Mouse (Mus musculus) retina, postnatal 1 day (tissue): ENCODE results near the gene Cacul1.
A peak's percentile ranks its signal among the peaks of the same experiment; 100 is the strongest.
"Not testable (repeated sequence)": the region's sequence is repeated elsewhere in the genome, so short reads cannot be mapped to it uniquely, and the experiment has no call there.

Experiments used
- DNase-seq: peaks from one replicate; pipeline ENCODE4 v3.0.0-alpha.2; 2012

The Cacul1 gene

DNA sequence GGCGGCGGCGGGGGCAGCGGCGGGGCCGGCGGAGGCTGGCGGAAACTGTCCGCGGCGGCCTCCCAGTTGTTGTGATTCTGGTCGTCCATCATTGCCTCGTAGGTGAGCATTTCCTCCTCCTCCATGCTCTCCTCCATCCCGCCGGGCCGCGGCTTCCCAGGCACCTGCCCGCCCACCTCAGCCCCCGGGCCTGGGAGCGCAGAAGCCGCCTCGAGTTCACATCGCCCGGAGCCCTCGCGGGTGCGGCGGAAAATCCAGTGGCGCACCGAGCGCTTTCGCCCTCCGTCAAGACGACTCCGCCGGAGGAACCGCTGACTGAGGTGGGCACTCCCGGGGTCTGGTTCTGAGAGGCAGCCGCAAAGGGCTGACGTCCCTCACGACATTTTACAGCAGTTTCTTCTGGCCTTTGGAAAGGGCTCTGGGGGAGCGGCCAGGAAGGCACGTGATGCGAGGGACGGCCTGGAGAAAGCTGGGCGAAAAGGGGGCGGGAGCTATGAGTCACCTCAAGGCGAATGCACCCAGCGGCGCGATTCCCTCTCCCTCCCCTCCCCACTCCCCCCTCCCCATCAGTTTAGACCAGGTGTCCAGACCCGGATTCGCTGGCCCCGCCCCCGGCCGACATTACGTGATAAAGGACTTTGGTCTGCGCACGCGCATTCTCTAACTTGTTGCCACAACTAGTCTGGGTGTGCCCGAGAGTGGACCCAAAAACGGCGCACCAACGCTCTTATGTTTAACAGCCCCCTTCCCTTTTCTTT lies at the start of gene Cacul1:
Gene Cacul1, minus strand, starts transcription at position 444 of the 758 bp plus-strand sequence.
- peak; percentile 99 for DNase-seq

DNA sequence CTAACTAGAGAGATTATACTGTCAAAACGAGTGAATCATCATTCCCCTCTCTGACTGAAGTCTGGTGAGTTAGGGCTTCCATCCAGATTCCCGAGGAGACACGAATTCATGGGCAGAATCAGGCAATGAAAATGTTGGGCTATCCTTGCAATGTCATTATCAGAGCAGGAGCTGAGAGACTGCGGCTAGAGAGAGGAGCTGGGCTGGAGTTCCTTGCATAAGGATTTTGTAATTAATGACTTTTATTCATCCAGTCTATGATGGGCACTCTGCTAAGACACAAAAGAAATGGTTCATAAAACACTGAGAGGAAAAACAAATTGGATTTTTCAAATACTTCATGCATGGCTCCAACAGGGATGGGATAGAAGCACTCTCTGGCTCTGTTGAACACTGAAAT lies 38.6 kb upstream of the Cacul1 start:
- no peak for DNase-seq

DNA sequence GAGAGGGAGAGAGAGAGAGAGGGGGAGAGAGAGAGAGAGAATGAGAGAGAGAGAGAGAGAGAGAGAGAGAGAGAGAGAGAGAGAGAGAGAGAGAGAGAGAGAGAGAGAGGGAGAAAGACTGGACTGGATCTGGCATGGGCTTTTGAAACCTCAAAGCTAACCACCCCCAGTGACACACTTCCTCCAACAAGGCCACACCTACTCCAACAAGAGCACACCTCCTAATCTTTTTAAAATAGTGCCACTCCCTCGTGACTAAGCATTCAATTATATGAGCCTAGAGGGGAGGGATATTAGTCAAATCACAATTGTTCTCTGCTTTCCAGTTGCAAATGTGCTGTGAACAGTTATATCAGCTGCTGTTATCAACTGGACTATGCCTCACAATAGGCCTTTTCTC lies 36.2 kb upstream of the Cacul1 start:
- no peak for DNase-seq

DNA sequence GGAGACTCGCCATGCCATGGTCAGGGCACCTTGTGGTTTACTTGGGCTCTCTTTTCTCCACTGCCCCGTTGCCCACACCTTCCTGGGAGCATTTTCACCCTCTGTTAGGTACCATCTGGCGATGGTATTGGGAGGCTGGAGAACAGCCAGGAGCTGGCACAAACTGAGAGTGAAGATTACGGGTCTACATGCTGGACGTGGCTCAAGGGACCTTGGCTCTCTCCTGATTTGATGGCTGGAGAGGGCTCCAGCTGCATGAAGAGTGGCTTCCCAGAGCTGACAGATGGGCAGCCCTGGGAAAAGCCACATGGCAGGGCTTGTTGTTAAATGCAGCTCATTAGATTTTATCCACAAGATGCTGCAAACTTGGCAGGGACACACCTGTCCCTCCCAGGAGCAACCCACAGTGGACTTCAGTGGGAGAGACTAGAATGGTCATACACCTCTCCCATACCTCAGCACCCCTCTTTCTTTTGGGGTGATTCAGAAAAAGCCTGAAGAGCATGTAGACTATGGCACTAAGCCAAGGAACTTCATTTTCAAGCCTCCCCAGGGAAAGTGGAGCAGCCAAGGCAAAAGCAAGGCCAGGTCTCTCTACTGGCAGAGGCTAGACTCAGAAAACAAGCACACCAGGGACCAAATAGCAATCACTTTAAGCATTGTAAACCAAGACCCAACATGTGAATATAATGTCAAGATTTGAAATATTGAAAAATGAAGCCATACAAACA lies 34.8 kb upstream of the Cacul1 start:
- peak; percentile 65 for DNase-seq

DNA sequence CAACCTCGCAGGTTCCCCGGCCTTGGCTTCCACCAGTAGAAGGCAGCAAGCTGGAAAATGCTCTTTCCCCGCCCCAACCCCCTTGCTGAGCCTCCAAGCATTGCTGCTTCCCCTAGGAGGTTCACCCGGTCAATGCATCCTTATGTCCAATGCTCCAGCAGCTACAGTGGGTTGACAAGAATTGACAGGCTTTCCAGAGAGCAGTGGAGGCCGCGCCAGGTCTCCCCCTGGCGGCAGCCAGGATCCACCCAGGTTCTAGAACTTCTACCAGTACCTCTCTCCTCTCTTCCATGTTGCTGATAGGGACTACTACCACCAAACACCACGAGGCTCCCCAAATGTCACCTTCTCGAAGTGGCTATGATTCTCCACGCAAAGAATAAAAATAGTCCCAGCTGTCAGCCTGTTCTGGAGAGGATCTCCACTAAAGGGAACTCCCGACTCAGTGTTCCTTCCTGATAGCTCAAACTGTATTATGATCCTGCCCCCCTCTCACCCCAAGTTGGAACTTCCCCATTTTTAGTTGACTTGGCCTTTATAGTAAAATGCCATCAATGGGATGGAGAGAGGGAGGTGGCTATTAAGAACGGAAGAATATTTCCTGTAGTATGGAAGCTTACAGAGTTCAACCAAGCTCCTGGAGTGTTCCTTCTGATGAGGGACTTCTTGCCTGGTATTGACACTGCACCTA lies 30.8 kb upstream of the Cacul1 start:
- DNase-seq = peak; percentile 77

DNA sequence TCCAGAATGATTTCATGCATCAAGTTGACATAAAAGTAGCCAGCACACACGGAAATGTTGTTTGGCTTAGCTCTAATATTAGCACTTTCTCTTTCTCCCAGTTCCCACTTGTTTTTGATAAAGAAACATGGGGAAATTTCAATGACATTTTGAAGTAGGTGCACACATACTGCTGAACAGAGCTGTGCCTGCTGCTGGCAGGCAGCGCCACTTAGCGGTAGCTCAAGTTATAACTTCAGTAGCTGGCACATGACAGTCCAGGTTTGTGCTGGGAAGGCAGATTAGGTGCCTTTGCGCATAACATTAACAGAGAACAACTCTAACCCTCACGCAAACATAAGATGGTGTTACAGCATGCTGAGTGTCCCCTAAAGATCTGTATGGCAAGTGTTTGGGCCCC lies 27.9 kb upstream of the Cacul1 start:
- DNase-seq = no peak

DNA sequence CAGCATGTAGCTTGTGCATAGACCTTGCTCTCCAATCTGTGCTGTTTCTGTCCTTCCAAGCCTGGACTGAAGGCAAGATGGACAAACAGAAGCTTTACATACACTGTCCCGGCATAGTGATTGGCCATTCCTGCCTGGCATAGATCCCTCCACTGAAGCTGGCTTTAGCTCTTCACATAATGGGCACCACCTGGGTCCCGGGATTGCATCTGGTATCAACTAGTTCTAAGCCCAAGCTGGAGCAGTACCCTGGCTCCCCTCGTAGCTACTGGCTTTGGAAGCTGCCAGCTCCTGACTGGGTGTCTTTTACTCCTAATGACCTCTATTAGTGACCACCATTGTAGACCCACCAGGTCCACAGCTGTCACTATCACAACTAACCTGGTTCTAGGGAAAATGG lies 22.8 kb upstream of the Cacul1 start:
- no peak for DNase-seq

DNA sequence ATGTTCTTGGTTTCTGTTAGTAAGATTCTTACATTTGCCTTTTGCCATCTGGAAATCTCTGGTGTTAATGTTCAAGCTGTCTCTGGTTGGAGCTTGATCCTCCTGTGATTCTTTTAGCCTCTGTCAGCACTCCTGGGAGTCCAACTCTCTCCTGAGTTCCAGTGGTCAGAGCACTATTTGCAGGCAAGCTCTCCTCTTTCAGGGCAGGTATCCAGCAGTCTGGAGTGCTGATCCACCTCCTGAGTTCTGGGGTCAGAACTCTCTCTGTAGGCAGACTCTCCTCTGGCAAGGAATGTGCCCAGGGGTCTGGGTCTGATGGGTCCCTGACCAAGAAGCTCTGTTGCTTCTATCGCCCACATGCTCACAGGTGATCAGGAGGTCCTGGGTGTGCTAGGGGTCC lies 21.2 kb upstream of the Cacul1 start:
- not testable (repeated sequence) for DNase-seq

DNA sequence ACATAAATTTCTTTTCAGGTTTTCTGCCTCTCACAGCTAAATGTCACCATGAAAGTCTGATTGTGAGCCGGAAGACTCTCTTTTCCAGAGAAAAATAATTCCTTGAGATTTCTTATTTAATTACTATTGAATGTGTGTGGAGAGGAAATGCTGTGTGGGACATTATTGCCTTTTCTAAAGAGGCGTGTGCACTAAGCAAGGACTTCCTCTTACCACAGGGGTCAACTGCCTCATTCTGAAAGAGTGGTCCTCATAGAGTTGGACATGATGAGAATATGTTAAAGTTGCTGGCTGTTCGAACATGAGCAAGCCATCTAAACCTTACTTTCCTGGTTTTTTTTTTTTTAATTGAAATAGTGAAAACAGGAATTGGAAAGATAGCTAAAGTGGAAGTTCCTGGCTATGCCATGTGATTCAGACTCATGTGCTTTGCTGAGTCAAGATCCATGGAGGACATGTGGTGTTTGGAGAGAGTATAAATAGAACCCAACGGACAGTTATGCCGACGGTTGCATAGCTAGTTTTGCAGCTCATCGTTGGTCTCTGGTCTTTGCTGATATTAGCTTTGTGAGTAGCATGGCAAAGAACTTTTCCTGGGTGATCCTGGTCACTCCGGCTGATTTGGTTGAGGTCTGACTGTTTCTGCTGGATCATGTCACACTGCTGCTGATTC lies 17.3 kb upstream of the Cacul1 start:
- DNase-seq = no peak

DNA sequence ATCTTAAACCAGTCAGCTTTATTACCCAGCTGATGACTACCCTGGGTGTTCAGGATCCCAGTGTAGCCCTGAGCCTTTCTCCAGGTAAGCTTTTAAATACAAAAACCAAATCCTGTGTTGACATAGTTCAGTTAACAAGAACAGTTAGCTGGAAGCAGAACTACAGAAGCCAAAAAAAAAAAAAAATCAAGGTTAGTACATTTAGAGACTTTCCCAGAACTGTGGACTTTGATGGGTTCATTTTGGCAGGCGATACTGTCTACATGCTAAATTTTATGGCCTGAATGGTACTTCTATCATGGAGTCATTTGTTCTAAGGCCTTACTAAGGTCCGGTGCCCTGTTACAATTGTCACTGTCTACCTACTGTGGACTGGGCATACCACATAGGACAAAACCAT lies 8.8 kb upstream of the Cacul1 start:
- DNase-seq = no peak

DNA sequence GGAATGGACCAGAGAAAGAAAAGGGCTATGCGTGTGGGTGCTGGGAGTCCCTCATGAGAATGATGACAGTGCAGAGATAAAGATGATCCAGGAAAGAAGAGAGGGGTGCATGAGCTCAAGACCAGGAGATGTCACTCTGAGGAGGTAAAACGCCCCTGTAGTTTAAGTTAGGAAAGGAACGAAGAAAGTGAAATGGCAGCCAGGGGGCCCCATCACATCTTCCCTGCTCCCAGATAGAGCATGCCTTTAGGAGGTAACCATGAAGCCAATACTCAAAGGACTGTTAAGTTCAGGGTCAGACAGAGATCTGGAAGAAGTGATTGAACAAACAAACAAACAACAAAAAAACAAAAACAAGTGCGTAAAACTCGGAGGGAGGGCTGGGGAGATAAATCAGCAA lies 5.8 kb upstream of the Cacul1 start:
- DNase-seq = no peak

DNA sequence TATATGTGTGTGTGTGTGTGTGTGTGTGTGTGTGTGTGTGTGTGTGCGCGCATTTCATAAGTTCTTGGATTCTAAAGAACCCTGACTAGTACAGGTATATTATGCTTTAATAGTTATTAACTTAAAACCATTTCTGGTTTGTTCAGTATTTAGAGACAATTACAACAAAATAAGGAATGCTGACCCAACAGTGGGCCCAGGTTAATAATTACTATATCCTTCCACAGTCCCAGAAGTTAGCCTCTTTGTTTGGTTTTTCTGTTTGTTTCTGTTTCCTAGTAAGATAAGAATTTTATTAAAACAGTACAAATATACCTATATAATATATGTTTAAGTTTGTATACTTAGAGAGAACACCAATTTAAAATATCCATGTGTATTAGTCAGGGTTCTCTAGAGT lies 2.4 kb upstream of the Cacul1 start:
- DNase-seq = no peak

DNA sequence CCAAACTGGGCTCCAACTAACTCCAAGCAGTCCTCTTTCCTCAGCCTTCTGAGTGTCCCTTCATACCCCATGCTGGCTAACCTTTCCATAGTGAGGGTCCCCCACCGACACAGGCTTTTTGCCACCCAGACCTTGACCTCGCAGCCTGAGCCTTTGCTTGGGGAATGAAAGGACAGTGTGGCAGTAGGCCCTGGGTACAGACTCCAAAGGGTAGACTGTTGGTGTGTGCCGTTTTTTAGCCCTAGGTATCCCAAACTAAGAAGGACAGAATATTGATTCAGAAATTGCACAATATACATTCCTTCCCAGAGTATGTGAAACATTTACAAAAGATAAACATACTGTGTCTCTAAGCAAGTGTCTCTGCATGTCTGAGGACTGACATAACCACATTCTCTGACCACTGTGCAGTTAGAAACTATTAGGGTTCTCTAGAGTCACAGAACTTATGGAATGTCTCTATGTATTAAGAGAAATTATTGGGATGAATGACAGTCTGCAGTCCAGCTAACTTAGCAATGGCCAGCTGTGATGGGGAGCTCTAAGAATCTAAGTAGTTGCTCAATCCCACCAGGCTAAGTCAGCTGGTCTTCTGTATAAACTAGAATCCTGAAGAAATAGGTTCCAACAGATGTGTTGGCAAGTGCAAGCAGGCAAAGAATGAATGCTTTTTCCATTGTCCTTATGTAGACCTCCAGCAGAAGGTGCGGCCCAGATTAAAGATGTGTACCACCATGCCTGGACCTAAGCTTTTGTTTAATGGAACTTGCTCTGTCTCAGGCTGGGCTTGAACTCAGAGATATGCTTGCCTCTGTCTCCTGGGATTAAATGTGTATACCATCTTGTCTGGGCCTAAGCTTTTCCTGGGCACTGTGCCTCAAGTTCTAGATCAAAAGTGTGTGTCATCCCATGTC lies 809 bp upstream of the Cacul1 start:
- DNase-seq = no peak

DNA sequence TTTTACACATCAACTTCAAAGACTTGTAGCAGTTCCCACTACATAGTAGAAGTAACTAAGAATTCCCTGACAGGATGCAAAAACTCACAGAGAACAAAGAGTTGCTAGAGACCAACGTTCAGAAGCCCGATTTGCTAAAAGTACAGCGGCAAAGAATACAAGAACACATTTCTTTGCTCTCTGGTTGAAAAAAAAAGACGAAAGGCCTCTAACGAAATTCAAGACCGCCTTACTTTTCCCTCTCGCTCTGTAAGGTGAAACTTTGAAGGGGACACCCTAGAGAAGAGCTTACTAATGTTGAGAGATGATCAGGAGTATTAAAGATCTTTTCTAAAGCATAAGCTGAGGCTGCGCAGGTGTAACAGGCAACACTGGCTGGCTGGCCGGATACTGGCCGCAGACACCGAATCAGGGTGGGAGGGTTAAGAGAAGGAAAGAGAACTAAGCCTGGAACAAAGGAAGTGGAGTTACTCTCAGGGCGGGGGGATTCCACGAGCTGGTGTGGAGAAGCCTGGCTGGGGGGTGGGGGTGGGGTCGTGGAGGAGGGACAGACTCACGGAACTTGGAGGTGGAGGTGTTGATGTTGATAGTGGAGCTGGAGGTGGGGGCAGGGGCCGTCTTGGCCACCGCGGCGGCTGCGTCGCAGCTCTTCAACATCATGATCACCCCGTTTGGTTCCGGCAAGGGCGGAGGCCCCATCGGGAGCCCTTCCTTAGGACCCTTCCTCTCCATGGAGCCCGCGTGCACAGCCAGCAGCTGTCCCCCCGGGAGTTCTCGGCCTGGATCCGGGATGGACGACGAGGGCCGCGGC lies 849 bp downstream of the Cacul1 start:
- DNase-seq = peak; percentile 62

DNA sequence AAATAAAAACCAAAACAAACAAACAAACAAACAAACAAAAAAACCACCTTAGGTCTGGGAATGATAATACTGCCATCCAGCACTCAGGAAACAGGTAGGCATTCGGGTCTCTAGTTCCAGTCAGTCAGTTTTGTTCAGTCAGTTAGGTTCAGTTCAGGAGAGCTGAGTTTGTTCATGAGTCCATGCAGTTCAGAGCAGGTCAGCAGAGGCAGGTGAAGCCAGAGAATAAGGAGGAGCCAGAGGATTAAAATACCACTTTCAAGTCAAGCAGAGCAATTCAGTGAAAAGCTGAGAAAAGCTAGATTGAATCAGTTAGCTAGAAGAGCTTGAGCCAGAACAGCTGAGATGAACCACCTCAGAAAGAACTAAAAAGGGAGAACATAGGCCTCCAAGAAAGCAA lies 4.1 kb downstream of the Cacul1 start:
- no peak for DNase-seq

DNA sequence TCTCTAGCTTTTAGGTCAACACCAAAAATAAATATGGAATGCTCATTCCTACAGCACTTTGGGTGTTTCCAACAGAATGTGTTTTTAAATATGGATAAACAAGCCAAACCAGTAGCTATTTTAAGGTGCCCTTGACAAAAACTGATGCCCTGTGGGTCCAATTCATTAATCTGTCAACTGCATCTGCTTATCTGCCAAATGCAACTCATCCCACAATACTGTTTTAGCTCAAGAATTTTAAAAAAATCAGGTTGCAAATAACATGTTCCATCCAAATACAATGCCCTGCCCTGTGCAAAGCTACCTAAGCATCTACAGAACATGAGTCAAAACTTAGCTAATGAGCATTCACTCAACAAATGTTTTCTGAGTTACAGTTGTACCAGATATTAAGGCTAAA lies 20.3 kb downstream of the Cacul1 start:
- no peak for DNase-seq

DNA sequence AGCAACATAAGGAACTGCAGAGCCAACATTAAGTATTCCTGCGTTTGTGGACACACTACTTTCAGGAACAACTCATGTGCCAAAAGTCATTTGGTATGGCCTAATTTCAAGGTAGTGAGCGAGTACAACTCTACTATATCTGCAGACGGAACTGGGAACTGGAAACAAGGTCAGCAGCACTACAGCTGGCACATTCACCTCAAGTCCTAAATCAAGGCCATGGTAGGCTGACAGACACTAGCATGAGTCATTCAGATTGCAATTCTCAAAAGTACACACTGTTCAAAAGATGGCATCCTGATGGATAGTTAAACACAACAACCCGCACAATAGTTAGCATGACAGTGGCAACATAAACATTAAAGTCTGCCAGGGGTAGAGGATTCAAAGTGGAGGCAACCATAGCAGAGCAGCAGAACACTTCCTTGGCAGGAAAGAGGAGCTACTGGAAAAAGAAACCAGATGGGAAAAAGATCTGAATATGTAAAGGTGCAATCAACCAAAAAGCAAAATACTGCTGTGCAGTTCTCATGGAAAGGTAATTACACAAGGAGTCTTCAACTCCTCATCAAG lies 25.9 kb downstream of the Cacul1 start:
- DNase-seq = no peak

DNA sequence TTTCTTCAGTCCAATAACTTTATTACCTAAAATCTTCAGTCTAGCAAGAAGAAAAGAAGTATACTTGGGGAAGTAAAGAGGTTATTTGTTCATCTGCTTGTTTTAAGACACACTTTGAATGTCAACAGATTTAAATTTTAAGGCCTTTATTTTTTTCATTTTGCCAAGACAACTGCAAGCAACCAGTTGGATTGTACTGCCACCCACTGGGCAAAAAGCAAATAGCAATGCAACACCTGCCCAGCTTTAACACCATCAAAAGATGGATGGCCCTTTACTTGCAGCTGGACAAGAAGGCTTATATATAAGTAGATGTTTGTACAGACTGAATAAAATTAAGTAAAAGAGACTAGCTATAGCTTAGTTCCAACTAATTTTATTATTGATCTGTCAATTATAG lies 27.3 kb downstream of the Cacul1 start:
- DNase-seq = peak; percentile 59

DNA sequence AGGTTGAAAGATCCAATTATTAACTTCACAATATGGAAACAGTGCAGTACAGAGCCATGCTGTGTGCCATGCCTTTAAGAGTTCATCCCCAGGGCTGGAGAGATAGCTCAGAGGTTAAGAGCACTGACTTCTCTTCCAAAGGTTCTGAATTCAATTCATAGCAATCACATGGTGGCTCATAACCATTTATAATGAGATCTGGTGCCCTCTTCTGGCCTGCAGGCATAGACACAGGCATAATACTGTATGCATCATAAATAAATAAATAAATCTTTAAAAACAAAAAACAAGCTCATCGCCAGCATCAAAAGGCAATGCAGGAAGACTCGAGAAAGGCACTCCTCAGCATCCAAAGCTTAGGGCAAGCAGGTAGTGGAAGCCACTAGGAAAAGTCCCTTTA lies 37.5 kb downstream of the Cacul1 start:
- DNase-seq = peak; percentile 17

DNA sequence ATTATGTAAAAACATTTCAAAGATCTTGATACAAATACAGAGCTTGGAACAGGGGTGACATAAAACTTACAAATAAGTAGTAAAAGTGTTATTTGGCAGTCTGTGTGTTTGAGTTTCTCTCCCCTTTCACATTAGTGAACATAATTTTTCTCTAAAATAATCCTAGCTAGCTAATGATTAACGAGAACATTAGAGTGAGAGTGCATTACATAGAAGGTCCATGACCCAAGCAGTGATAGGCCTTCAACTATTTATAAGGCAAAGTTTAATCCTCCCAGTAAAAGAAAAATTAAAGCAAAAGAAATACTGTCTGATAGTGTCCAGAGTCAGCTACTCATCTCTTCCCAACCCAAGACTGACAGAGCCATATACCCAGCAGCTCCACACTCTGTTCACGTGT lies 48.9 kb downstream of the Cacul1 start:
- no peak for DNase-seq

DNA sequence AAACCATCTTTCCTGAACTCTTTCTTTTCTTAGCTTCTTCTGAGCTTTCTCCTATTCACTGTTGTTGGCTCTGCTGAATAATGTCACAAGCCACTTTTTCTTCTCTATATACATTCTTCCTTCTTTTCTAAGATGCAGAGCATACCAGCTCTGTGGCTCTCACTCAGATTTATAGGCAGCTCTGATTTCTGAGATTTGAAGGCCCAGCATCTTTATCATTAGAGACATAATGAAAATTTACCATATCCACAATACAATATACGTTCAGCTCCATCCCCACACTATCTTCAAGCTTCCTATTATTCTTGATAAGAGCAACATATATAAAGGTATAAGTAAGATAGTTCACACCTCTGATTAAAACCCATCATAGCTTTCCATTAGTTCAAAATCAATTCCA lies 50.7 kb downstream of the Cacul1 start:
- DNase-seq = no peak
